Mouse (Mus musculus): Measurements from ENCODE around the gene Greb1.

- no peak for TF ChIP-seq CTCF (conservative IDR thresholded peaks at IDR 0.05; ENCODE audit: insufficient read depth, insufficient read length, low read depth, low read length)
- no peak for TF ChIP-seq POLR2A (IDR thresholded peaks at IDR 0.05; ENCODE audit: low read depth, low read length)
Observed at GRCm38 (mm10) chr12:16734698-16735097, 66.0 kb downstream of the Greb1 start.

Data from kidney, adult 2 months (tissue).